8 mouse cellular contexts compared by ENCODE assay signal in the genomic region with DNA sequence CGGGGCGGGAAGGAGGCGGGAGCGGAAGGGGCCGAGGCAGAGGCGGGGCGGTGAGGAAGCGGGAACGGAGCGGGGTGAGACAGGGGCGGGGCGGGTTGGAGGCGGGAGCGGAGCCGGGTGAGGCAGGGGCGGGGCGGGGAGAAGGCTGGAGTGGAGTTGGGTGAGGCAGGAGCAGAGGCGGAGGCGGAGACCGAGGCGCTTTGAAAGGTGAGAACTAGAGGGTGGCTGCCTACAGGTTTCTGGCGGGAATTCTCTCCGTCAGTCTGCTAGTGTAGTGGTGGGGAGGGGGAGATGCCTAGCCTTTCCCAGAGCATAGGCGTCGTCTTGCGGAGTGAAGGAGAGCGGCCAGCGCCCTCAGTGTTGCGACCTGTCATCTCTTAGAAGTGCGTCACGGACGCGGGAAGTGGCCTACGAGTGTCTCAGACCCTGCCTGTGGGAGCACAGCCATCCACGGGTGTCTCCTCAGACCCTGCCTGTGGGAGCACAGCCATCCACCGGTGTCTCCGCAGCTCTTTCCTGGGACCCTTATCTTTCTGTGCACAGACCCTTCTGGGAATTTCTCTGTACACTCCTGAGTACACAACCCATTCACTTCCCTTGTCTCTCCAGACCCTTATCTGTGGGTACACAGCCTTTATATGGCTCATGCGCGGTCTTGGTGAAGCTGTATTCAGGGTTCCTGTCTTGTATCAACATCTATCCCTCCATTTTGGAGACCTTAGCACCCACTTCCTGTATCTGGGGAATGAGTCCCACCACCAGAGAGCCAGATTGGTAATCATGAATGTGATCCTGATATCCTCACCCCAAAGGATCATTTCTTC. TPM values are rescaled to one million over a fixed set of nuclear protein-coding genes. Genes with fewer than 3 reads are reported as not detected.
DNase-seq lines count a peak whose midpoint lies in the region; ATAC-seq and TF ChIP-seq lines count a peak whose summit lies in the region.

A gene (plus strand): TSS at position 141 of the 824 bp plus-strand sequence.

- peak within 1 kb of the TSS; percentile 48 for H3ac ChIP-seq in myocyte (ENCODE audit: control insufficient read depth, insufficient read length)

- no peak for TF ChIP-seq POLR2A in bone marrow macrophage, adult 2 months (IDR thresholded peaks at IDR 0.05; ENCODE audit: borderline replicate concordance, low read depth, low read length)
- peak; percentile 62 for TF ChIP-seq POLR2A in embryonic fibroblast, embryonic 13.5 days (IDR thresholded peaks at IDR 0.05; ENCODE audit: low read depth, low read length)
- 0 out of 2 replicates have a peak, but pooled peaks have one; percentile 22 for TF ChIP-seq POLR2A in liver, adult 2 months (IDR thresholded peaks at IDR 0.05; ENCODE audit: extremely low read depth, insufficient read depth, low read length)
- peak; percentile 63 for TF ChIP-seq POLR2A in myocyte (IDR thresholded peaks at IDR 0.05; ENCODE audit: insufficient read length, low read depth)

- no peaks in the 10 kb centered on the region for H3K27me3 ChIP-seq in heart, embryonic 10.5 days (ENCODE audit: insufficient read depth, poor library complexity, severe bottlenecking)
- H3K27me3 ChIP-seq in kidney, embryonic 16.5 days (ENCODE audit: insufficient read depth, low read length) = no peaks in the 10 kb centered on the region
- no peaks in the 10 kb centered on the region for H3K27me3 ChIP-seq in liver, adult 2 months (ENCODE audit: control insufficient read depth, insufficient read depth, low read length)
- no peaks in the 10 kb centered on the region for H3K27me3 ChIP-seq in myocyte (ENCODE audit: control insufficient read depth, insufficient read depth, insufficient read length)
- no peaks in the 10 kb centered on the region for H3K27me3 ChIP-seq in splenic B cell, adult 2 months (ENCODE audit: control insufficient read depth, insufficient read depth, low read length, poor library complexity, severe bottlenecking)

- H3K4me3 ChIP-seq in bone marrow macrophage, adult 2 months (ENCODE audit: insufficient read depth, low read length) = peak within 1 kb of the TSS; percentile 98
- peak within 1 kb of the TSS; percentile 69 for H3K4me3 ChIP-seq in embryonic fibroblast, embryonic 13.5 days (ENCODE audit: insufficient read depth, low read length)
- H3K4me3 ChIP-seq in heart, embryonic 10.5 days = peak within 1 kb of the TSS; percentile 68
- peak within 1 kb of the TSS; percentile 55 for H3K4me3 ChIP-seq in kidney, embryonic 16.5 days (ENCODE audit: low read length)
- peak within 1 kb of the TSS; percentile 65 for H3K4me3 ChIP-seq in liver, adult 2 months (ENCODE audit: insufficient read depth, low read depth, low read length)
- H3K4me3 ChIP-seq in myocyte = peak within 1 kb of the TSS; percentile 72

- H3K4me2 ChIP-seq in kidney, embryonic 16.5 days (replicated peaks; ENCODE audit: low read depth, low read length) = peak within 1 kb of the TSS; percentile 58
- H3K4me2 ChIP-seq in myocyte (ENCODE audit: low read depth) = peak within 1 kb of the TSS; percentile 66

- H3K9me3 ChIP-seq in heart, embryonic 10.5 days = no peaks in the 10 kb centered on the region
- H3K9me3 ChIP-seq in kidney, embryonic 16.5 days (ENCODE audit: low read length) = peaks cover 5% of the 10 kb centered on the region; the same call in 1 of the 2 replicates

- peak within 1 kb of the TSS; percentile 72 for H3K9ac ChIP-seq in kidney, embryonic 16.5 days (replicated peaks; ENCODE audit: low read length)
- peak within 1 kb of the TSS; percentile 45 for H3K9ac ChIP-seq in liver, adult 2 months (ENCODE audit: low read depth, low read length)

- H3K4me1 ChIP-seq in bone marrow macrophage, adult 2 months (ENCODE audit: control insufficient read depth, insufficient read depth, low read length) = peaks cover 11% of the 10 kb centered on the region
- peaks cover 5% of the 10 kb centered on the region; the same call in 1 of the 2 replicates for H3K4me1 ChIP-seq in embryonic fibroblast, embryonic 13.5 days (ENCODE audit: control insufficient read depth, insufficient read depth, low read length)
- H3K4me1 ChIP-seq in heart, embryonic 10.5 days = peaks cover 20% of the 10 kb centered on the region
- peaks cover 13% of the 10 kb centered on the region for H3K4me1 ChIP-seq in kidney, embryonic 16.5 days (ENCODE audit: insufficient read depth, low read length)
- peaks cover 8% of the 10 kb centered on the region for H3K4me1 ChIP-seq in liver, adult 2 months (ENCODE audit: control insufficient read depth, insufficient read depth, low read length)

- H3K79me2 ChIP-seq in liver, adult 2 months (ENCODE audit: control insufficient read depth, insufficient read depth, low read length) = no peaks in the 10 kb centered on the region
- H3K79me2 ChIP-seq in myocyte (ENCODE audit: control insufficient read depth, insufficient read depth) = peaks cover 16% of the 10 kb centered on the region

- no peaks in the 10 kb centered on the region for H3K36me3 ChIP-seq in heart, embryonic 10.5 days
- no peaks in the 10 kb centered on the region for H3K36me3 ChIP-seq in kidney, embryonic 16.5 days (ENCODE audit: insufficient read depth, low read length)
- H3K36me3 ChIP-seq in liver, adult 2 months (ENCODE audit: control insufficient read depth, insufficient read depth, low read length) = no peaks in the 10 kb centered on the region; the same call in 1 of the 2 replicates
- H3K36me3 ChIP-seq in myocyte (ENCODE audit: control insufficient read depth, insufficient read depth) = no peaks in the 10 kb centered on the region
- no peaks in the 10 kb centered on the region for H3K36me3 ChIP-seq in splenic B cell, adult 2 months (ENCODE audit: control insufficient read depth, insufficient read depth, low read length, poor library complexity, severe bottlenecking)

- TF ChIP-seq CTCF in bone marrow macrophage, adult 2 months (IDR thresholded peaks at IDR 0.05; ENCODE audit: low read depth, low read length) = no peak
- no peak for TF ChIP-seq CTCF in embryonic fibroblast, embryonic 13.5 days (IDR thresholded peaks at IDR 0.05; ENCODE audit: borderline replicate concordance, insufficient read depth, low read length)
- no peak for TF ChIP-seq CTCF in liver, adult 2 months (IDR thresholded peaks at IDR 0.05; ENCODE audit: low read depth, low read length)

- peak; percentile 93 for DNase-seq in A20 (ENCODE audit: low read depth, low spot score)
- peak; percentile 98 for DNase-seq in heart, embryonic 10.5 days (ENCODE audit: low spot score)
- DNase-seq in liver, adult 2 months (ENCODE audit: extremely low read depth, low read depth, low spot score) = peak; percentile 69
- DNase-seq in splenic B cell, adult 2 months (ENCODE audit: low read depth, low spot score) = peak; percentile 92

- under 1% methylated on average over 33 of the region's 39 CpGs for WGBS in heart, embryonic 10.5 days
- 3% methylated on average over 32 of the region's 39 CpGs for WGBS in kidney, embryonic 16.5 days
- 2% methylated on average over 25 of the region's 39 CpGs for WGBS in liver, adult 2 months

- peak; percentile 99 for ATAC-seq in kidney, embryonic 16.5 days (ENCODE audit: low FRiP score, low TSS enrichment)

- H3K27ac ChIP-seq in bone marrow macrophage, adult 2 months (ENCODE audit: insufficient read depth, low read depth, low read length) = peak within 1 kb of the TSS; percentile 46; the same call in 1 of the 2 replicates
- peak within 1 kb of the TSS; percentile 11 for H3K27ac ChIP-seq in embryonic fibroblast, embryonic 13.5 days (ENCODE audit: insufficient read depth, low read length)
- peak within 1 kb of the TSS; percentile 86 for H3K27ac ChIP-seq in heart, embryonic 10.5 days
- peak within 1 kb of the TSS; percentile 23 for H3K27ac ChIP-seq in kidney, embryonic 16.5 days (ENCODE audit: low read length)
- peak within 1 kb of the TSS; percentile 12; the same call in 1 of the 2 replicates for H3K27ac ChIP-seq in liver, adult 2 months (replicated peaks; ENCODE audit: insufficient read depth, low read depth, low read length)

TF ChIP-seq in myocyte, 11 proteins besides CTCF, POLR2A, EP300 and RAD21:
- TF ChIP-seq E2F4 (IDR thresholded peaks at IDR 0.05; ENCODE audit: insufficient read depth) = no peak
- no peak for TF ChIP-seq USF1 (IDR thresholded peaks at IDR 0.05; ENCODE audit: low read depth)
- no peak for TF ChIP-seq REST (IDR thresholded peaks at IDR 0.05; ENCODE audit: insufficient read depth, insufficient read length)
- TF ChIP-seq TCF12 (IDR thresholded peaks at IDR 0.05; ENCODE audit: insufficient read depth, poor library complexity, severe bottlenecking) = no peak
- no peak for TF ChIP-seq MYOD1 (IDR thresholded peaks at IDR 0.05; ENCODE audit: control insufficient read depth in 1 of 3, insufficient read length in 2 of 3, low read depth in 2 of 3)
- TF ChIP-seq CEBPB (IDR thresholded peaks at IDR 0.05; ENCODE audit: insufficient read depth, poor library complexity, severe bottlenecking) = no peak
- TF ChIP-seq POLR2AphosphoS2 (IDR thresholded peaks at IDR 0.05; ENCODE audit: insufficient read length, low read depth) = no peak
- no peak for TF ChIP-seq TCF3 (IDR thresholded peaks at IDR 0.05; ENCODE audit: insufficient read length, low read depth)

RNA-seq across cellular contexts. Expression of the gene that starts here (rescaled TPM):
- polyA plus RNA-seq in bone marrow macrophage, adult 2 months (2012; ENCODE audit: insufficient read depth, insufficient read length, missing spikeins) = 30.2 and 33.2 TPM in 2 replicates
- polyA plus RNA-seq in embryonic fibroblast, embryonic 13.5 days (2011; ENCODE audit: insufficient read length, low read depth, missing spikeins) = 17.9 and 21.4 TPM in 2 replicates
- 6.5 and 8.3 TPM in 2 replicates for polyA plus RNA-seq in heart, embryonic 10.5 days (2016; fragmentation: Nextera tagmentation; extraction: Ambion mirVana)
- polyA plus RNA-seq in kidney, embryonic 16.5 days (2015; fragmentation: Nextera tagmentation; extraction: Ambion mirVana) = 9.6 and 10.9 TPM in 2 replicates
- 6.9 and 7.9 TPM in 2 replicates for total RNA-seq in liver, adult 2 months (2014; rRNA removed)
- polyA plus RNA-seq in liver, adult 2 months (2012; rRNA removed) = 1.0 and 1.6 TPM in 2 replicates
- polyA plus RNA-seq in myocyte (2012; fragmentation: generic; extraction: Trizol) = 2.1 TPM

Comparison
In these comparisons a context has a peak if more than half of its experiments do, and no peak if none do; other contexts are left out.
1. Peak in every context shown above with its lines: DNase-seq, ATAC-seq, H3K4me3 ChIP-seq and H3K27ac ChIP-seq.
2. H3K27ac ChIP-seq: peak in every context shown above with its lines; median percentile 86 in heart, embryonic 10.5 days; 46 in bone marrow macrophage, adult 2 months; 23 in kidney, embryonic 16.5 days; 12 in liver, adult 2 months; 11 in embryonic fibroblast, embryonic 13.5 days.